Mouse (Mus musculus) ES-CJ7 (cell line): ENCODE measurements around the gene Ppp2r5e.
"Not testable (repeated sequence)": the region's sequence is repeated elsewhere in the genome, so short reads cannot be mapped to it uniquely, and the experiment has no call there.

Experiments
- DNase-seq: peaks from one replicate; pipeline ENCODE4 v3.0.0; 2011; ENCODE audit warnings: low read depth, low spot score

Gene Ppp2r5e

DNA sequence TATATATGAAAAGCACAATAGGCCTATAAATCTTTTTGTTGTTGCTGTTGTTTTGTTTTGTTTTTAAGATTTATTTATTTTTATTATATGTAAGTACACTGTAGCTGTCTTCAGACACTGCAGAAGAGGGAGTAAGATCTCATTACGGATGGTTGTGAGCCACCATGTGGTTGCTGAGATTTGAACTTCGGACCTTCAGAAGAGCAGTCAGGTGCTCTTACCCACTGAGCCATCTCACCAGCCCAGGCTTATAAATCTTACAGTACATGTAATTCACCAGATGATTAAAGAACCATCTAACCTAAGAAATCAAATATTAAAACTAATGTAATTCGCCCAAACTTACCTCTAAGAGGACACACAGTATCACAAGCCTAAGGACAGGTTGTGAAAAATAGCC, 103.9 kb downstream of the Ppp2r5e start:
- DNase-seq = not testable (repeated sequence)

DNA sequence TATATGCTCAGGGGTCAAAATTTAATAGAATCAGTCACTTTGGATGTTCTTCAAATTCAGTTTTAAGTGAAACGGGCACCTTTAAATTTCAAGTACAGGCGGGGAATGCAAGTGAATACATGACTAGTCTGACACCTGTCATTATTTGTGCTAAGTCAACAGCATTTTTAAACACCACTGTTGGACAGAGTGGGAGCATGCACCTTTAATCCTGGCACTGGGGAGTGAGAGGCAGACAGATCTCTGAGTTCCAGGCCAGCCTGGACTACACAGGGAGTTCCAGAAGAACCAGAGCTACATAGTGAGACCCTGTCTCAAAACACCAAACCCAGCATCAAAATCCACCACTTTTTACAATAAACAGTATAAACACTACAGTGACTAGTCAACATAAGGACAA, 108.5 kb downstream of the Ppp2r5e start:
- no peak for DNase-seq

DNA sequence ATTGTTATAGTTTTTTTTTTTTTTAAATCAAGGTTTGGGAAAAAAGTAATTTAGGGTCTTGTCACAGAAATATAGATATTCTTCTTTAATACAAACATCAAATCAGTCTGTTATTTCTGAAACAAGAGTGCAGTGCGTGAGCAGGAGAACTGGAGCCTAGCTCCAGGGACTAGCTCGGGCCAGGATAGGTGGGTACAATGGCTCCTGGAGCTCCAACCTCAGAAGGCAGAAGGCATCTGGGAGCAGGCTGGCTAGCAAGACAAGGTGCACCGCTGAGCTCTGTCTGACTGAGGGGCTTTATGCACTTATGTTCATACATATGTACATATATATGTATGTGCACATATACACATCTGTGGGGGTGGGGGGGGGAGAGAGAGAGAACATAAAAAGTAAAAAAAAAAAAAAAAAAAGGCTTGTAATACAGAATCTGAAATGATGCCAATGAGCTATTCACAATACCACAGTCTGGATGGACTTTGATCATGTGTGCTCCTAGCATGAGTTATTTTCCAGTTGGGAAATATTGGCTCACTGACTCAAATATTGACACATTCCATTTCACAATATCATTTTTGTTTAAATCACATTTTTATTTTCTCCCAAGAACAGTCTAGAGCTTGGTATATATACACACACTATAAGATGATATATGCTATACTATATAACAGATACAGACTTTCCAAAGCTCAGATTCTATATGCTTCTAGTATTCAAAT, 109.3 kb downstream of the Ppp2r5e start:
- no peak for DNase-seq

DNA sequence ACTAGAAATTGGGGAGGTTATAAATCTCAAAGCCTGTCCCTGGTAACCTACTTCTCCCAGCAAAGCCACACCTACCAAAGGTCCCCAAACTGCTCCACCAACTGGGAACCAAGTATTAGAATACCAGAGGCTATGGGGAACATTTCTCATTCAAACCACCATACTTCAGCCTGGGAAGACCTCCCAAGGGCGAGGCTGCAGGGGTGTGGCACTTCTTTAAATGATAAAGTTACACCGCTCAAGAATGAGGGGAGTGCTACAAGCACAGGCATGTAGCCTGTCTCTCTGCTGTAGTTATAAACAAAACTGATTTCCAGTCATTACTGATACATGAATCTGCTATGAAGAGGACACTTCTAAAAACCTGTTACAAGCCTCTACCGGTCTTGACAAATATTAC, 113.3 kb downstream of the Ppp2r5e start:
- peak; percentile 41 for DNase-seq

DNA sequence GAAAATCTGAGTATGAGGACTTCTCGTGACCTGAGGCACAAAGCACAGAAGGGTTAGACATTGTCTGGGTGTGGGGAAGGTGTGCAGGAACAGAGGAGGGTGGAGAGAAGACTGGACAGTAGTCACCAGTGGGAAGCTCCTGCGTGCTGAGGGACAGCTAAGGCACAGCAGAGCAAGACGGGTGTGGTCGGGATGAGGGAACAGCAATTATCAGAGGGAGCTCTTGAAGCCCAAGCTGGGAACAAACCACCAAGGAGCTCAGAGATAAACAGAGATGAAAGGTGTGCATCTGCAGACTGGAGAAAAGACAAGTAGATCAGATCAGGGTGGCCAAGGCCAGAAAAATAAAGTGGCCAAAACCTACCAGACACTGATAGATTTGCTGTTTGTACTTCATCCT, 114.0 kb downstream of the Ppp2r5e start:
- DNase-seq = no peak

DNA sequence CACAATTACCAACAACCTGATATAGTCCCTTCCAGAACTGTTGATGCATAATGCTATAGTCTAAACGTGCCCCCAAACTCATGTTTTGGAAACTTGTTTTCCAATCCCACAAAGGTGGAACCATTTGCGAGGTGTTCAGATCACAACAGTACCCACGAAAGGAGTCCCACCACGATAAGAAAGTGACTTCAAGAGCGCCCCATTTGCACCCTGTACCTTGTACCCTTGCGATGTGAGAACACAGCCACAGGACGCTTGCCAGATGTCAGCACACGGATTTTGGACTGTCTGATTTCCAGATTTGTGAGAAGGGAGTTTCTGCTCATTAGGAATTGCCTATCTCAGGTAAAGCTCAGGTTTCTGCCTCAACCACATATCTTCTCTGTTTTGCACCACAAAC, 116.0 kb downstream of the Ppp2r5e start:
- no peak for DNase-seq

DNA sequence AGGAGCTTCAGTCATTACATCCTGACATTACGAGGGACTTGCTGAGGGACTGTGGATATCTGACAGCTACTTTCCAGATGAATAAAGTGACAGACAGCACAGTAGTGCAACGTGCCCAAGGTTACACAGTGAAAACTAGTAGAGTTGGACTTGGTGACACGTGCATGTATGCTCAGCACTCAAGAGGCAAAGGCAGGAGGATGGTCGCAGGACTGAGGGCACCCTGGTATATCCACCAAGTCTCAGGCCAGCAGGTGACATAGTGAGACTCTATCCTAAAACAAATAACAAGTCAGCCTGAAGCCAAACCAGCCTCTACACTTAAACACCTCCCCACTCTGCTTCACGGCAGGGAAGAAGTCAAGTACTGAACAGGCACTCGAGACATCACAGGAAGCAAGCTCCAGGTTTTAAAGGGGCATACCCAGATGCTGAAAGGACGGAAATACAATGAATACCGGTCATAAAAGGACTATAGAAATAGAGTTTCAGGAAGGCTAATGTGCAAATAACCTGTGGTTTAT, 116.6 kb downstream of the Ppp2r5e start:
- DNase-seq = no peak

DNA sequence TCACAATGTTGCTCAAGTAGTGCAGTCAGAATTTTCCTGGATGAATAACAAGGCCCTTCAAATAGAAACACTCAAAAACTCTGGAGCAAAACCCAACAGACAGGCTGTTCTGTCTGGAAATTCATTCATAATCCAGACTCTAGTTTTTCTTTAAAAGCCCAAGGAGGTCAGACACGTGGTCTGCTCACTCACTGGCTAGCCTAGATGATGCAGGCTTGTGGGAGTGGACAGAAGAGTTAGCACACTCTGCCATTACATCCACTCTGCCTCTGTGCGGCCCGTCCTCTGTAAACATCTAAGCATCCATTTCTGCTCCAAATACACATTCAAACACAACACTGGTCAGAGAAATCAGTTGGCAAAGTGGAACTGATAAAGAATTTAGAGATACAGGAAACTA, 117.4 kb downstream of the Ppp2r5e start:
- no peak for DNase-seq

DNA sequence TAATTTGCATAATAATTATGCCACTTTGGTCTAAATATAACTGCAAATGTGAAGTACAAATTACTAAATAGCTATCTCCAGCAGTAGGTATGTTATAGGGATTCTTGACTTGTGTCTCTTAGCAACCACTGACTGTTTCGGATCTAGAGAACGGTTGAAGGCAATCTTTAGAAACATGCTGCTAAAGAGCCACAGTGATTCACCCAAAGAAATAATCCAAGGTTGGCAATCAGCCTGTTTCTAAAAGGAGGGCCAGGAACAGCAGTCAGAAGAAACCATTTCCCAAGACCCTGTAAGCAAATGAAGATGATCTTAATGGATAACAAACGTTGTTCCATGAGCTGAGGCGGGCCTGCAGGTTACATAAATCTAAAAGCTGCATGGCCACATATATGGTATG, 117.9 kb downstream of the Ppp2r5e start:
- DNase-seq = no peak

DNA sequence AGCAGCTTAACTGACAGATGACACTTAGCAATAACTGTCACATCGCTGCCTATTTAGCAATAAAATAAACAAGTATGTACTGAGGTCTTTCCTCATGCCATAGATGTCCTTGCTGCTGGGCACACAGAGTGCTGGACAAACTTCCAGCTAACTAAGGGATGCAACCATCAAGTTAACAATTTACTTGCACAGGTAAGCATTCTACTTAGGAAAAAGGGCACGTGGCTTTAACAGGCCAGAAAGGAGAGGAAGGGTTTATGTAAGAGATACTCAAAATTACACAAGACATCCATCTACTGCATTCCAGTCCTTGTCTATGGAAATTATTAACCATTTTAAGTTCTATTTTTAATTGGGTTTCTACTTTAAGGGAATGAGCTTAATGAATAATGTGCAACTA, 123.0 kb downstream of the Ppp2r5e start:
- DNase-seq = no peak

DNA sequence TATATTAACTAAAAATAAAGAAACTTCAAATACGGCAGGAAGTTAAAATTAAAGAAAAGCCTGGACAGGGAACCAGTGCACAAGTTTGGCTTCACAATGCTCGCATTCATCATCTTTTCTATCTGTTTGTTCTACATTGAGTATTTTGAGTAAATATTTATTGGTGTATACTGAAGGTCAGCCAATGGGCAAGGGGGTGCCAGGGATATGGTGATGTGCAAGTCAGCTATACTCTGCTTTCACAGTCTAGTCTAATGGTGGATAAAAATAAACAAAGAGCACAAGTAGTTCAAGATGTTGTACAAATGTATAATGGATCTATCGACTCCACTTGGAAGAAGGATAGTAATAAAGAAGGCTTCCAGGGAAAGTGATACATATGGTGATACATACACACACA, 123.9 kb downstream of the Ppp2r5e start:
- DNase-seq = no peak

DNA sequence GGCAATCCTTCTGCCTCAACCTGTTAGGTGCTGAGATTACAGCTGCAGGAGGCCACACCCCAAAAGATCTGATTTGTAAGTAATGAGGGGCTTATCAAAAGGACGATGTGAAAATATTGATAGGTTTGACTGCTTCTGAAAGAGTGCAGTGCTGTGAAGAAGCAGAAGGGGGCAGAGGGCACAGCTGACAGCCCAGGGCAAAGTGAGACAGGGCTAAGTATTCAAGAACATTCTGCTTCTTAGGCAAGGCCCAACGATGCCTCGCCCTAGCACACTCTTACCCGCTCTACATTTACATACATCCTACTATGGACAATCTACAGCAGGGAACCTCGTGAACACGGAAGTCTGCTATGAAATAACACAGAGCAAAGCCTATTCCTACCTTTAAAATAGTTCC, 128.2 kb downstream of the Ppp2r5e start:
- peak; percentile 51 for DNase-seq

DNA sequence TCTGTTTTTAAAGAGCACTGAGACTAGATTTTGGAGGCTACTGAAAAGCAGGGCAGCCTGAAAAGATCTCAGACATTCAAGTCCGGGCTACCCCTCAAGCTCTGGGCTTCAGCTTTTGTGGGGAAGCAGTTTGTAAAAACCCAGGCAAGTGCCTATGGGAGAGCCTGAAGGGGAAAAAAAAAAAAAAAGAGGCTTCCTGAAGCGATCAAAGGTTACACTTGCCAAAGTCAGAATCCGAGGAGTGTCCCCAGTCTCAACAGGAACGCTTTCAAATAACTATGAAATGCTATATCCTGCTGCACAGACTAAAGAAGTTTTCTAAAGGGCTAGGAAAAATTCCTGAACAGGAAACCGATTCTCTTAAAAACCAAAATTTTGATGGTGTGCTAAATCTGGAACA, 128.9 kb downstream of the Ppp2r5e start:
- no peak for DNase-seq

DNA sequence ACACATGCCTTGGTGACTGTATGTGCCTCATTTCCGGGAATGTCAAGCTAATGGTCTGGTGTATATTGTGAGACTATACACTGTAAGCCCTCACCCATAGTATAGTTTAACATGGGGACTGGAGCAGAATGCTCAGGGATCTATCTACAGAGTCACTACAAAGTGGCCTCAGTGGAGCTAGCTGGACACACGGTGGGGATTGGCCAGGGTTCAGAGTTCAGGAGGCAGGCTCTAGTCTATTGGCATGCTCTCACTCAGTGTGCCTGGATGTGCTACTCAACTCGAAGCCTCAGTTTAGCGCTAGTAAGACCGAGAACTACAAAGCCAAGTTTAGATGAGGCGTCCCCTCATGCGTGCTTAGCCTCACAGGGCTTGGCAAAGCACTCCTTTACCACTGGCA, 129.8 kb downstream of the Ppp2r5e start:
- no peak for DNase-seq

DNA sequence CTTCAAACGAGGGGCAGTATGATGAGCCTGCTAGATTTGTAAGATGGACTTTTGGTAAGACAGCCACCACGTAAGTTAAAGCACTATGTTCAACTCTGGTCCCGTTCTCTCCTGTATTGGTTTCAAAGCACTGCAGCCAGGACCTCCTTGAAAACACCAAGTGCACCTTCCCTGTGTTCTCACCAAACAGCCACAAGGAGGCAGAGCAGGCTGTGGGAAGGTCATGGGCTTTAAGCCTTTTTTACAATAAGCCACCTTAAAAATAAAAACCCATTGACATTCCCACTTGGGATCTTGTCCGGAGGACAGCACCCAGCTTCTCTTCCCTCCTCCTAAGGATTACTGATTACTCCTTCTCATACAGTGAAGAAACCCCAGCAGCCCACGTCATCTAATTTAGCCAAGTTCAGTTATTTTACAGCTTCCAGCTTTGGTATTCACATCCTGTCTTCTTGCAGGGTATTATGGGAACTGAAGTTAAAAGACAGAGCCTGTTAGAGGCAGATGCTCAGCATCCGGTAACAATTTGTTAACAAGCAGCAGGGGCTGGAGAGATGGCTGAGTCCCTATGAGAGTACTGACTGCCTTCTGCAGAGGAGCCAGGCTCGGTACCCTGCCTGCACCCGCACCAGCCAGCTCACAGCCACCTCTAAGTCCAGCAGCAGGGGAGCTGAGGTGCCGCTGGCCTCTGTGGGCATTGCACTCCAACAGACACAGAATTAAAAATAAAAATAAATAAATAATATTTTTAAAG, 131.9 kb downstream of the Ppp2r5e start:
- DNase-seq = peak; percentile 42

DNA sequence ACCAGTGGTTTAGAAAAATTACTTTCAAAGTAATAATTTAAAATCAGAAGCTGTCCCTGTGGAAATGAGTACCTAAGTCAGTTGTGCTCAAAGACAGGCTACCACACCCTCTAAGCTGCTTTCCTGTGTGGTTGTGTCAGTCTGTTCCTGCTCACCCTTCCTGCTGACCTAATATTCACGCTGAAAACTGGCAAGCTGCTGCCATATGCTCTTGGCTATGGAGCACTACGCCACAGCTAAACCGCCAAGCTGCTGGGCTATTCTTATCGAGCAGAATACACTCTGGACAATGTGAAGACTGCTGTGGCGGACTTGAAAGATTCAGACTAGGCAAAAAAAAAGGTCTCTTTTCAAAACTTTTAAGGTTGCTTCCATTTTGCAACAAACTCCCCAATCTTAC, 135.5 kb downstream of the Ppp2r5e start:
- DNase-seq = no peak

DNA sequence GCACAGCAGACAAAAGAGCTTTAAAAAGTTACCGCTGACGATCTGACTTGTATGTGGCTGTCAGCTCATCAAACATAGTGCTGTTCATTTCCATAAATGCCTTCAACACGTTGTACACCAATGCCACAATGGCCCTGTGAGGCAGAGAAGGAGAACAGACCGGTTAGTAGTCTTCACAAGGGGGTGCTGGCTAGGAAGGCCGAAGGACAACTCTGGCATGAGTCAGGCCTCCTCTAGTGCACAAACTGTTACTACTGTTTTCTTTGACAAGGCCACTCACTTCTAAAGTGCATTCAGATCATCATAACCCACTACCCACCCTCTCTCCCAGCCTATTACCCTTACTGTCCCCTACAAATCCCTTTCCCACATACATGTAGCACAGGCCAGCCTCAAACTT, 136.4 kb downstream of the Ppp2r5e start:
- DNase-seq = no peak

DNA sequence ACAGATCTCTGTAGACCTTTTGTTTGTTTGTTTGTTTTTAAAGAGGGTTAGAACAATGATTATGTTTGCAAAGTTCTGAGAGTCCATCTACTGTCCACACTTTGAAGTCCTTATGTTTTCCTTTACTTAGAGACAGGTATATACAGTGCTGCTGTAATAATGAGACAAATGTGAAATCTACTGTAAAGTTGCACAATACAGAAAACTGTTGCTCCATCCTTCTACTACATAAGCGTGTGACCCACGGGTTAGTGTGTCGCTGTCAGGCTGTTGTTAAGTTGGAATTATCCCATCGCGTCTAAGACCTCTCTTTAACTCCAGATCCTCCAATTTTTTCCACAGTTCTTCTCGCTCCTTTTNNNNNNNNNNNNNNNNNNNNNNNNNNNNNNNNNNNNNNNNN, 142.6 kb downstream of the Ppp2r5e start:
- no peak for DNase-seq

DNA sequence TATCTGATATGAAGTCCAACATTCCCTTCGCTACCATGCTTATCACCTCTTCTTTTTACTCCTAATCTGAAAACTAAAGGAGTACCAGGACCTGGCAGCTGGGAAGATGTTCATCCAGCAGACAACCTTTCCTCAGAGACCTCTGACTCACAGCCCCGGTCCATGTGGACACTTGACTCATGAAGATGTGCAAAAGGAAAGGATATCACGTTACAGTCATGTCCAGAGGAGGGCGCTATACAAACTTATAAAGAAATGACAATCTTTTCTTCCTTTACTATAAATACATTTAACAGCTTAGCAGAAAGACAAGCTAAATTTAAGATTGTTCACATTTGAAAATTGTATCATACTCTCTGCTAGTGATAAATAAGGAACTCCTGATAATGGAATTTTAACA, 143.0 kb downstream of the Ppp2r5e start:
- peak; percentile 33 for DNase-seq

DNA sequence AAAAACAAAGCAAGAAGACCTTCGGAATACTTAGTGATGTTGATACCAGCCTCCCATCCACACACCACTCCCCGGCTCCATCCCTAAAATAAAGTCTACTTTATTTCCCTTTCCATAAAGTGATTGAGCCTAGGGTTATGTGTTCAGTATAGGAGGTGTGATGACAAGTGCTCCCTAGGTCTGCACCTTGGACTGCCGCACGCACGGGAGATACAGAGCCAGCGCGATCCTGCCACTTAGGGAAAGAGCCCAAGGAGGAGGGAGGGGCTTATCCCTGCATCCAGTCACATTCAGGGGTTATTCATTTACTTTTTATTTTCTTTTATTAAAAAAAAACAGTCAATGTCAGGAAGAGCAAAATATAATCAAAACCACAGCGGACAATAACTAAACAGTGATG, 145.5 kb downstream of the Ppp2r5e start:
- DNase-seq = no peak

DNA sequence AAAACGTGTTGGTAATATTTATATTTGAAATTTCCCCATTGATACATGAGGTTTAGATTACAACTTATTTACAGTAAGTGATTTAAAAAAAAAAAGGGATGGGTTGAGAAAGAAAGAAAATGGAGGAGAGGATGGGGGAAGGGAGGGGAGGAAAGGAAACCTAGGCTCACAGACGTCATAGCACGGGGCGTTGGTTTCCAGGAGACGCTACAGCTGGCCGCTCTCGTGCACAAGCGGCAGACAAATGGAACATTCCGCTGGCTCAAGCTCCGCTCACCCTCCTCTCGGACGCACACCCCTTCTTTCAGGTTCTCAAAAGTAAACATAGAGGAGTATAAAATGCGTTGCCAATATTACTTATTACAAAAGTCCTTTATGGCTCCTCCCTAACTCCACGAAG, 146.0 kb downstream of the Ppp2r5e start:
- DNase-seq = no peak

DNA sequence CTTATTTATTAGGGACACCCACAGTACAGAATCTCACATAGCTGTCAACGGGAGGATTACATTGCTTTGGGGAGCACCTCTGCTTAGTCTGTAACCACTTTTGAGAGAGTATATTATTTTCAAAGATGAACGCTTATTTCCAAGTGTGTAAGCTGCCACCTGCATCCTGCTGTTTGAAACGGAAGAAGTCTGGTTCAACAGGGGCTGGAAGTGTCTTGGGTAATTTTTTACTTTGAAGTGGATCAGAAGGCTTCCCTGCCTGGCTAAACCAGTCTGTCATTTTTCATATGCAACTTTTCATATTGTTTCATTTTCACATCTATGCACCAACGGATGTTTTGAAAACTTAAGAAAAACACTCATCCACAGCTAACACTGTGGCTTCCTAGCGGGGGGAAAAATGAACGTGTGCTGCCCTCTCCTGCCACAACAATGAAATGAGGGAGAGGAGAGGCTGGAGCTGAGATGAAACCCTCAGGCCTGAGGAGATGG, 146.5 kb downstream of the Ppp2r5e start:
- DNase-seq = no peak

DNA sequence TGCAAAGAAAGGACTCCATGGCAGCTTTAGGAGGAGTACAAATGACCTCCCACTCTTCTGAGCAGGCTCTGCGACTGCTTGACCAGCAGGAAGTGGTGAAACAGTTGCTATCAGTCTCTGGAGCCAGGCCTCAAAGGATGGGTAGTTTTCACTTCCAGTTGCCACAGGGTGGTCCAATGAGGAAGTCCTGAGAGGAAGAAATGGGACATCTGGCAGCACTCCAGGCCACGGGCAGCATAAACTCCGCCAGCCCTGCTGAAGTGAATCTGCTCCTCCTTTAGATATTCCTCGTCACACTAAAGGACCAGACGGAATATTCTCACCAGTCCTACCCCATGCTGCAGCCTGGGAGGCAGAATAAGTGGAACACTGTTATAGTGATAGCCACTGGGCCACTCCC, 147.1 kb downstream of the Ppp2r5e start:
- DNase-seq = no peak
